Mouse (Mus musculus) naive thymus-derived CD4-positive, alpha-beta T cell, adult 2 months (primary cell): ENCODE results near the gene Rimklb.

ENCODE experiments used
- DNase-seq: peaks from one replicate; pipeline ENCODE4 v3.0.0-alpha.2; 2011; ENCODE audit warnings: low read depth

Rimklb gene

DNA sequence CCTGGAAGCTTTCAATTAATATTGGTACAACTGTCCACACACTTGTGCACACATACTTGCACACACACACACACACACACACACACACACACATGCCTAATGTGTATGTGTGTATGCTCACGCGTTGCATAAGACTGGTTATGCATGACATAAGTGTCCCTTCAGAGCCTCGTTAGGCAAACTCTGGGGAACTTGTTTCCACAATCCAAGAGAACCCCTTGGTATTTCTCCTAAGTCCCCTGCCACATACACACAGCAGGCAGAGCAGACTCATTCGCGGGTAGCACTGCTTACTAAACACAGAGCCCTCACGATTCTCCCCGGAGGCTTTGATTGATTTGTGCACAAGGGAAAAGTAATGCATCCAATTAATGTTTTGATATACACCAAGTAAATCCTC, 81.5 kb downstream of the Rimklb start:
- no peak for DNase-seq

DNA sequence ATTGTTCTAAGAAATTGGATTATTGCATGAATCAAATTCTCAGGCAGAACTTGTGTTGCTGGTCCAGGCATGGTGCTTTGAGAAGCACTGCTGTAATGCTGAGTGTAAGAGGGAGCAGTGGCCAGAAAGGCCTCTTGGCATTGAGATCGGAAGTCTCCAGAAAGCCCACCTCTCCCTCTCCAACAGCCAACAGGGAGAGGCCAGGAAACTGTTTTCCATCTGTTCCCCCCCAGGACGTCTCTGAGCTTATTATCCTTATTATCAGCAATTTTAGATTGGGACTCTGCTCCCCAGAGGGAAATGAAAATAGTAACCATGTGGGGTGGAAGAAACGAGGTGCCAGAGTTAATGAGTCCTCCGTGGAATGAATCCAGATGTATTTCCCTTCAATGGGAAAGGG, 82.2 kb downstream of the Rimklb start:
- no peak for DNase-seq

DNA sequence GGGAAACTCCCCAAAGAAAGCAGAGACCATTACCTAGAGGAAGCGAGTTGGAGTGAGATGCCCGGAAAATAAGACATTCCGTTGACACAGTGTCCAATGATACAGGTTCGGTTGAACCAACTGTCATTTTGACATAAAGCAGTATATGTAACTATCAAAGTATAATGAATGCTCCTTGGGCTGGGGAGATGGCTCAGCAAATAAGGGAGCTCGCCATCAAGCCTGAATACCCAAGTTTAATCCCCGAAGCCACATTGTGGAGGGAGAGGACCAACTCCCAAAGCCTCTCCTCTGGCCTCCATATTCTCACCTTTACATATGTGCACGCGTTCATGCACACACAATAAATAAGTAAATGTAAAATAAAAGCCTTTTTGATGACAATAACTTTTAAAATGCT, 87.3 kb downstream of the Rimklb start:
- DNase-seq: no peak

DNA sequence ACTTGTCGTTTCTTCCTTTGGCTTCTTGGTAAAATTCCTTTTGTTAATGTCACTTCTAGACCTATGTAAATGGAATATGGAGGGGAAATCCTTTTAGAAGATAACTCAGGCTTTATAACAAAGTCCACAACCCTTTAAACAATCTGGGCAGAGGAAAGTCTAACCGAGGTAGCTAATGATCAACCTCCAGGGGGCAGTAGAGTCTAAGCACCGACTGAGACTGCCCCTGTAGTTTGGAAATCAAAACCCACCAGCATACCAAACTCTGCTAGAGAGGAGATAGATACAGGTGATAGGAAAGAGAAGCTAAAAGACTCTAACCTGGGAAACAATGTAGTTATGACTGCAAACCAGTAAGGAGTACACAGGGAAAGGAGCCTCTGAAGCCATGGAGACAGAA, 96.3 kb downstream of the Rimklb start:
- DNase-seq: peak; percentile 21

DNA sequence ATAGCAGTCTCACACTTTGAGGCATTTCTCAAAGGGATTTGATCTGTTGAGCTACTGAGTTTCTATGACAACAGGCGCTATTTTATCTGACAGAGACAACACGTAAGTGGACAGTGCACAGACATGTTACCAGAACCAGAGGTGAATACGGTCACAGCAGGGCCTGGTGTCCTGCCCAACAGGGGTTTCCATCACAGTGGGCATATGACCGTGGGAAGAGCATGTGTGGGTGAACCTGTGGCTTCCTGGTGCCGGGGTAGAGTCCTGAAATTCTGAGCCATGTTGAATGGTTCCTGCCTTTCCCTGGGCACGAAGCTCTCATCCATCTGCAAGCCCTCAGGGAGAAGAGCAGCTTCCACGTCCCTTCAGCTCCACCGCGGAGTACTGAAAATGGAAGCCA, 98.3 kb downstream of the Rimklb start:
- no peak for DNase-seq
